Mouse (Mus musculus) lung, postnatal 36 days (tissue): ENCODE results near the gene Etv2.
A peak's percentile ranks its signal among the peaks of the same experiment; 100 is the strongest.

Experiments used
- DNase-seq: peaks from one replicate; pipeline ENCODE4 v3.0.0; 2022; ENCODE audit warnings: mixed read lengths

Gene Etv2

DNA sequence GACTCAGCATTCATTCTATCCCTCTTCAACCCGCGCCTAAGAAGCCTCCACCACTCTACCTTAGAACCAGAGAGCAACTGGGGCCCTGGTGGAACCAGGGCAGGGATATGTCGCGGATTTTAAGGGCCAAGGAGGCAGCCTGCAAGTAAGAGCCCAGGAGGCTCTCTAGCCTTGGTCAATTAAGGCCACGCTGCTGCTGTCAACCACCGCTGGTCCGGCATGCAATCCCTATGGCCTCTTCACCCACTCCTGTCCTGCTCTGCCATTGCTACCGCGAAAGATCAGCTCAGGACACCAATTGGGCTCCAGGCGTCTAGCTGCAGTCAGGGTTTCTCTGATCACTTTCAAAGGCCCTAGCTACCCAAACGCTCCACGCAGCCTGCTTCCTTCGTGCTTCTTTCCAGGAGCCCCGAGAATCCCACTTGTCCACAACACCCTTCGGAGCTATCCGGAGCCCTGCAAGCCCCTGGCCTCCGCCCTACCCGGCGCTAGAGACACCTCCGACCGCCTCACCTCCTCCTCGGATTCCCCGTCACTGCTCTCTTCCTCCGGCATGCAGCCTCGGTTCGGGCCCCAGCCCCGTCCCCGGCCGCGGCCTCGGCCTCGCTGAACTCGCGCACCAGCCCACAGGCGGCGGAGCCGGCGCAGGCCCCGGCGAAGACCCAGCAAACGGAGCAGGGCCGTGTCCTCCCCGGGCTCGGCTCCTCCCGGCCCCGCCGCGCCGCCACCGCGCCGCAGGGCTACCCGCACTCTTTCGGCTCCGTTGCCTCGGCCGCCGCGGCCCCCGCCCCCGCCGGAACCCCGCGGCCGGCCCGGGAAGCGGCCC is 47.6 kb downstream of the Etv2 start:
- peak; percentile 25 for DNase-seq

DNA sequence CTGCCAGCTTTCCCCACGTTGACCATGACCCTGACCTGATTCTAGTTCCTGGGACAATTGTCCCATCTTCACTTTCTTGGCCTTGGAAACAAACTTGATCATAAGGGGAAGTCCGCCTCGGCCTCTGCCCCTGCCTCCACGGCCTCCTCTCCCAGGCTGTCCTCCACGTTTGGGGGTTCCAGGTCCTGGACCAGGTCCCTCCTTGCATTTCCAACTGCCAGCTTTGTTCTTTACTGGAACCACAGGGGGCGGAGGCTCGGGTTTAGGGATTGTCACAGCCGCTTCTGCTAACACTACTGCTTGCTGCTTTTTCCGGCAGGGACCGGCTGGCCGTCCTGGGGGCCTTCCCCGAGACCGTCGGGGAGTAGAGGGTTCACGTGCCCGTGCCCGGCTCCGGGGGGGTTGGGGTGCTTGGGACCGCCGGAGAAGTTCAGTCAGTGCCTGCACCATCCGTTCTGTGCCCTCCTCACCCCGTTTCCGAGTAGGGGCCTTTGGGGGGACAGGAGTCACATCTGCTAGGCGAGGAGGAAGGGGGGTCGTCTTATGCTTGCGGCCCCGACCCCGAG is 49.1 kb downstream of the Etv2 start:
- no peak for DNase-seq

DNA sequence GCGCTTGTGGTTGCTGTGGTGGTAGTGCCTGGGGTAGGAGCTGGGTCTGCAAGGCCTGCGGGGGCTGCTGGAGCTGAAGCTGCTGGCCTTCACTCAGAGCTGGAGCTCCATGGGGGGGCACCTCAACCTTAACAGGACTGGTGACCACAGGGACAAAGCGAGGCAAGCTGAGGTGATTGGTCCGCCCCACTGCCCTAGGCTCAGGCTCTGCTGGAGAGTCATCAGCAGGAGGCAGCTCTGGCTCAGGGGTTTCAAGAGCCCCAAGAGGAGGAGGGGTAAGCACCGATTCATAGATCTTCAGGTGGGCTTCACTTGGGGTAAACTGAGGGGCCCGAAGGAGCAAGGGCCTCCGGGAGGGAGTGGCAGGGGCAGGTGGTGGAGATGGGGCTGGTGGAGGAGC is 50.5 kb downstream of the Etv2 start:
- DNase-seq = no peak

DNA sequence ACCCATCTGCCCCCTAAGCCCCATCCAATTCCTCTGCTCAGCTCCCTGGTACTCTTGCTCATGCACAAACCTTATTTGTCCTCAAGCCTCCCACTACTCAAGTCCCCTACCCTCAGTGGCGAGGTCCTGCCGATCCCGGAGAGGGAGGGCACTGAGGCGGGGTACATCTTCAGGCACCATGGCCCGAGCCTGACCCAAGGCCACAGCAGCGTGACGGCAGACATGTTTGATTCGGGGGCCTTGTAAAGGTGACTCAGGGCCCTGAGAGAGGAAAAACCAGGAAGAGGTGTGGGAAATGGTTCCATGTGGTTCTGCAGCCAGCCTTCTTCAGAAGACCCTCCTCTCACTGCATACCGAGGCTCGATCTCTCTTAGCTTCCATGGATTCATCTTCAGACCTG is 51.3 kb downstream of the Etv2 start:
- DNase-seq = no peak
